Mouse (Mus musculus): ENCODE data around the gene Prom2. TPM values are rescaled to one million over a fixed set of nuclear protein-coding genes. Genes with fewer than 3 reads are reported as not detected.
A peak's percentile ranks its signal among the peaks of the same experiment; 100 is the strongest.

Prom2 gene
- total RNA-seq (2021) = under 1 TPM in 1 of 2 experiments, not detected in 1; 0.38 TPM
- long read RNA-seq, experiment 1, partial matches to known transcripts = 0 of 1 reads
- long read RNA-seq, experiment 1, other reads (novel, unspliced or antisense) = 1 of 1 reads
- long read RNA-seq, experiment 2 = 0 reads

DNA sequence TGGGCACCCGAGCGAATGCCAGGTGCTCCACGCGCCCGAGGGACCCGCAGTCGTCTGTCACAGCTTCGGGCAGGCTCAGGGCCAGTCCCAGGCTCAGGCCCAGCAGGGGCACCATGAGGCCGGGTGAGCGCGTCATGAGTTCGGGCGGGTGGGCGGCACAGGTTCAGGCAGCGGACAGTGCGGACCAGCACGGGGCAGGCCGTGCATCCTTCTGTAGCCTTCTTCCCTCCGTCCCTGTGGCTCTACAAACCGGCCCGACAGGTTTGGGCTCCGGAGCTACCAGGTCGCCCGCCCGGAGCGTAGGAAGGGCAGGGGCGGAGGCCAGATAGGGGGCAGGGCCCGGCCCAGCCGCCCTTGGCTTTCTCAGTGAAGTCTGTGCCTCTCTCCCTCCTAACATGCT lies at the start of gene Prom2:
TSS of gene Prom2 (minus strand) at position 283 of the 400 bp plus-strand sequence.
- no peak for DNase-seq (ENCODE audit: low spot score in 2 of 2)

DNA sequence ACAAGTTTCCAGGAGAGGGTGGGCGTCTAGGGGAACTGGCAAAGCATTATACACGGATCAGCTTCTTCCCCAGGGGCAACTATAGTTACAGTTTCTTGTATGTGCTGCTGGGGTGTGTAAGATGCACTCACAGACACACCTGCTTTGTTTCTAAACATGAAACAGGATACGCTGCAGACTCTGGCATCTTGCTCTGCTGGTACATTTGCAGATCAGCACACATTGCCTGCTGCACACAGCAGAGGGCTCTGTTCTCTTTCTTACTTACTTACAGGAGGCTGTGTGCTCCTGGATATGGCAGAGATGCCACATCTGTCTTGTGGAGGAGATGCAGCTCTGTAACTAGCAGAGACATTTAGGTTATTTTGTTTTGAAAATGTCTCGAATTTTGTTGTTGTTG lies 49.6 kb upstream of the Prom2 start:
- no peak for DNase-seq (ENCODE audit: low spot score in 2 of 2)

DNA sequence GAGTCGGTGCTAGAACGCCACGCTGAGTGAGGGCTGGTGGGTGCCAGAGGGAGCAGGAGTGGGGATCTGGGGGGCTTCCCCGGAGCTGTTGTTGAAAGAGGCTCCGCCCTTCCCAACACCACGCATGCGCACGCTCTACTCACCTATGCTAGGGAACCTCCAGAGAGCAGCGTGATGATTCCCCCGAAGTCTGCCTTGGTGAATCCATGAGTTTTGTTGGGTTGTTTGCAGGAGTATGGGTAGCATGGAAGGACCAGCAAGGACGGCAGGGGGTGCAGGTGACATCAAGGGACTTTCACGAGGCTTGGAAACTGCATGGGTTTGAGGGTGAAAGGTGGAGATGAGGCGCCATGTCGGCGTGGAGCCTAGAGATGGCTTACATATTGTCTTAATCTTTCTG lies 48.9 kb upstream of the Prom2 start:
- DNase-seq (ENCODE audit: low spot score in 2 of 2) = no peak

DNA sequence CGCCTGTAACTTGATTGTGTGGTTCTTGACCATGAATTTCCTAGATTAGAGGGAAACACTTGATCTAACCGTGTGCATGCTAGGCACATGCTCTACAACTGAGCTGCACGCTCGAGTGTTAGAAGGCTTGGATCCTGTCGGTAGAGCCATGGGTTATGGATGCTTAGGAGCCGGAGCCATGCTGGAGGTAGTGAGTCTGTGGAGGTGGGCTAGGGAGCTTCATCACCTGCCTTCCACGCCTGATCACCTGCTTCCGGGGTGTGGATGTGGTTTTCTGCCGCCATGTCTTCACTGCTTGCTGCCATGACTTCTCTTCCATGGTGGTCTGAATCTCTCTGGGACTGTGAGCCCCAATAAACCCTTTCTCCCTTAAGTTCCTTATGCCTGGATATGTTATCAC lies 47.6 kb upstream of the Prom2 start:
- no peak for DNase-seq (ENCODE audit: low spot score in 2 of 2)

DNA sequence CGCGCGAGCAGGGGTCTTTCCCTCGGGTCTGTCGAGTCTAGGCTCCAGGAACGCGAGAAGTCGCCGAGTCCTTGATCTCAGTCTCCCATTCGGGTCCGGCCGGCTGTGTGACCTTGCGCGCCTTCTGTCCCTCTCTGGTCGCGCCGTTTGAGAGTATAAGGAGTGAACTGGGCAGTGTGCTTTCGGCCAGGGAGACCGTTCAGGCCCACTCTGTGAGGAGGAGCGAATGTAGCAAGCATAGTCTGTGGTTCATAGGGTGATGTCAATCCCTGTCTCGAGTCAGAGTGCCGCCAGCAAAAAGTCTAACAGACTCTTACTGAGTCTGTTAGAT lies 46.2 kb upstream of the Prom2 start:
- no peak for DNase-seq (ENCODE audit: low spot score in 2 of 2)

DNA sequence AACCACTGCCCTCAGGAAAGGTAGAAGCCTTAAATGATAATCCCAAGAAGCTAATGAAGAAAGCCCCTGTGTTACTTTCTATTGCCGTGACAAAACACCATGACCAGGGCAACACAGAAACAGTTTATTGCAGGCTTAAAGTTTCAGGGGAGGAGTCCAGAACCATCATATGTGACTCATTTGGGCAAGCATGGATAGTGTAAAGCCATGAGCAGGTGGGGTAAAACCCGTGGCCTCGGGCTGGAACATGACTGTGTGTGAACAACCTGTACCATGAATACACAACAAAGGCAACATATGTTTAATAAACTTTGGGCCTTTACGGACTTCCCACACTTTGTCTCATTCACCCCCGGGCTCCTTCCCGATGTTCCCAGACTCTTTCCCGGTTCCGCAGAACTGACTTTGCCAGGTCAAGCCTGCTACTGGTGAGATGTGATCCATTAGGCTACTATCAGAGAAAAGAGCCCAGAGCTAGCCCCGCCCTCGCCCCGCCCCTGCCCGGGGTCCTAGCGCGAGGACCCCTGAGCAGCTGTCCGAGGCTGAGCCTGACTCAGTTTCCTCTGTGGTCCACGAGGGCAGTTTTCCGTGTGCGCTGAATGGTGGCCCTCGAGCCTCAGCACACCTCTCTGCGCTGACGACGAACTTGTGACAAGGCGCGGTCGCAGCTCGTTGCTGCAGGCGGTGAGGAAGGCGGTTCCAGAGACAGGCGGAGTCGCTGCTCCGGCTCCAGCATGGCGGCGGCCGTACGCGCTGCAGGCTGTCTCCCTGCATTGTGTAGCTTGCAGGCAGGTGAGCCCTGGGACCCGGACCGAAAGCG lies 45.6 kb upstream of the Prom2 start, which contains the start of the genes Zfp661 and Mrps5:
TSS of gene Zfp661 (minus strand) at position 401 of the 820 bp plus-strand sequence.
TSS of gene Mrps5 (plus strand) at position 529 of the 820 bp plus-strand sequence.
- peak; percentile 80 to 92 for DNase-seq (ENCODE audit: low spot score in 2 of 2)

DNA sequence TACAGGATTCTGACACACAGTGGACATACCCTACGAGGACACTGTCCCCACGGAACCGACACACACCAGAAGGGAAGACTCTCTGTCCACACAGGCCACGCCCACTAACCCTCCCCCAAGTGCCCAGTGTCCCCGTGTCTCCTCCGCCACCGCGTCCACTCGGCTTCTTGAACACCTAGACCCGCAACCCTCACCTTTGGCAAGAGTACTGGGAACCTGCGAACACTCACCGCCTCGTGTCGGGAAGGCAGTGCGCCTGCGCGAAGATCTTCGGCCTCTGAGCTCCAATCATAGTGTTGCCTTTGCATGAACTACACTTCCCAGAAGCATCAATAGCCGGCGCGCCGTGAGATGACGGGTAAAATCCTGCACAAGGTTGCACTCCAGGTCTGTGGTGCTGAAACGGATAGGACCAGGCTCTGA lies 43.2 kb upstream of the Prom2 start:
- DNase-seq (ENCODE audit: low spot score in 2 of 2) = peak; percentile 91 to 96

DNA sequence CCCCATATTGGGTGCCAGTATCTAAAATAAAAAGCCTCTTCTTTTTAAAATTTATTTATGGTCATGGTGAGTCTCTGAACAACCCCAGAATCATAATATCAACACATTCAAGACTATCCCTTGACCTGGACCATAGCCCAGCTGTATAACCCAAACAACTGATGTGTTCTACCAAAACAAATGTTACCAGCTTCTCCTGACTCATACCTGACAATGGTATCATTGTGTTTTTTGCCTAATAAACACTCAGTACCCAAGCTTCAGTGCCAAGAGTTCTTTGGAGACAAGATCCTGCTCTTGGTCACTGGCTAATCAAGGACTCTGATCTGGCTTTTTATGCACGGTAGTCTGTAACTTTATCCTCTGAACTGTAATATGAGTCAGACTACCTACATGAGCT lies 32.1 kb upstream of the Prom2 start:
- no peak for DNase-seq (ENCODE audit: low spot score in 2 of 2)

DNA sequence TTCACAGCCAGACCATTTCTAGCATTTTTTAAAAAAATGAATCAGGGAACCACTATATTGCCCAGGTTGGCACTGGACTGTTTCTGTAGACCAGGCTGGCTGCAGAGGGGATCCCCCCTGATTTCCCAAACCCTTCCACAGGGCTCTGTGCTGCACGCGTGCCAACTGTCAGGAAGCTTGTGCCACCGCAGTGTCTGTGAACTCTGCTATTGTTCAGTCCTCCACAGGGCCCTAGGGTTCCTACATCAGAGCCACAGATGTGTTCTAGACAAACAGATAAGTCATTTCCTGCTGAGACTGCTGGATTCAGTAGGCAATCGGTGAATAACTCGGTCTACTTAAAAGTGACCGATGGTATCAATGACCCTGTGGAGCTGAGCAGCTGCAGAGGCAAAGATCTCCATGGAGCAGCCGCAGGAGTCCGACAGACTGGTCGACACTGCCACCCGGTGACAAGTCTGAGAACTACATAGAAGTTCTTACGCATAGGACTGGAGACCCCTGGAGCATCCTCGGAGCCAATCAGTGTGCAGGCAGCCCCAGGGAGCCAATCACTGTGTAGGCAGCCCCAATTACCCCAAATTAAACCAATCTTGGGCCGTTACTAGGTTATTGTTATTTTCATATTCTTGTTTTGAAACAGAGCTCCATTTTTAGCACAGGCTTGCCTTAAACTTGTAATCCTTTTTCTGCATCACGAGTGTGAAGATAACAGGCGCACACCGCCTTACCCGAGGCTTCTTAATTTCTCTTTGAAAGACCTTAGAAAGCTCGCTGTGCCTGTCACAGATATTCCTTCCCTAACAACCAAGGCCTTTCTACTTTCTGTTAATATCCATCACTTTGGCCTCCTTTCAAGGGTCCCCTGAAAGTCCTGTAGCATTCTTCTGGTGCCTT lies 18.1 kb upstream of the Prom2 start:
- peak; percentile 95 to 97 for DNase-seq (ENCODE audit: low spot score in 2 of 2)

DNA sequence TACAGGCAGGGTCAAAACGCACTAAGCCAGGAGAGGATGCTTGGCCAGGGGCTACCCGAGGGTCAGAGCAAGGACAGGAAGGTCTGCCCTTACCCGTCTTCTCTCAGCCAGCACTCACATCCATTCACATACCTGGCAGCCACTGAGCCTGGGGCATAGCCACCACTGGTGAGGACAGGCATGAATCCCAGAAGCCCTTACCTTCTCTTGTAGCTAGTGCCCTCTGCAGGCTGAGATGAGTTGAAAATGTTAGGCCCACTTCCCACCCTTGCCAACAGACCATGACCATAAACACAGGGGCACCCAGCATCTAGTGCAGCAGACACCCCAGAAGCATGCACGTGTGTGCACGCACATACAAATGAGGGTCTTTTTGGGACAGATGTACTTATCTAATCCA lies 9.8 kb upstream of the Prom2 start:
- DNase-seq (ENCODE audit: low spot score in 2 of 2) = peak; percentile 55 to 76

DNA sequence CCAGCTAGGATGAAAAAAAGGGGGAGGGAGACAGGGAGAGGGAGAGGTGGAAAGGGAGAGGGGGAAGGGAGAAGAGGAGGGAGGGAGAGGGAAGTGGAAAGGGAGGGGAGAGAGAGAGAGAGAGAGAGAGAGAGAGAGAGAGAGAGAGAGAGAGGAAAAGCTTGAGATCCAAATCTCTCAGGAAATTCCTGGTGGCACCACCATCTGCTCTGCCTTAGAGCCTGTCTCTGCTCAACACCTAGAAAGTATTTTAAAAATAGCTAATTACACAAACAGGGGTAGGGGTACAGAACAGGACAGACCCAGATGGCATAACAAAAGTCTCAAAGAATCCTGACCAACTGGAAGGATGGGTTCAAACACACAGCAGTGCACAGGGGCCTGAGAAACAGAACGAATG lies 9.2 kb upstream of the Prom2 start:
- no peak for DNase-seq (ENCODE audit: low spot score in 2 of 2)

DNA sequence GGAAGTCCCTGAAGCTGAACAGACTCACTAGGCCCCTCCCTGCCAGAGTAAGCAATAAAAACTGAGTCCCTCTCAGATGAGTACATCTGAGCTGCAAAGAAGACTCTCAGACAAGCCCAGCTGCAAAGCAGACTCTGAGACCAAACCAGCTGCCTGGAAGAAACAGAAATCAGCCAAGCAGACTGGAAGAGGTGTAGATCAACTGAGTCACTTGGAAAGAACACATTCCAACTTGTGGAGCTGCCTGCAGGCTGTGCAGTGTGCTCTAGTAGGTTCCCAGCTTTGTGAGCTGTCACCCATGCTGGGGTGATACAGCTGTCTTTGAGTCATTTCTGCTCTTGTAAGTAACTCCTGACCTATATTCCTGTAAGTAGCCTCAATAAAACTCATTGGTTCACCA lies 8.4 kb upstream of the Prom2 start:
- DNase-seq (ENCODE audit: low spot score in 2 of 2) = no peak

DNA sequence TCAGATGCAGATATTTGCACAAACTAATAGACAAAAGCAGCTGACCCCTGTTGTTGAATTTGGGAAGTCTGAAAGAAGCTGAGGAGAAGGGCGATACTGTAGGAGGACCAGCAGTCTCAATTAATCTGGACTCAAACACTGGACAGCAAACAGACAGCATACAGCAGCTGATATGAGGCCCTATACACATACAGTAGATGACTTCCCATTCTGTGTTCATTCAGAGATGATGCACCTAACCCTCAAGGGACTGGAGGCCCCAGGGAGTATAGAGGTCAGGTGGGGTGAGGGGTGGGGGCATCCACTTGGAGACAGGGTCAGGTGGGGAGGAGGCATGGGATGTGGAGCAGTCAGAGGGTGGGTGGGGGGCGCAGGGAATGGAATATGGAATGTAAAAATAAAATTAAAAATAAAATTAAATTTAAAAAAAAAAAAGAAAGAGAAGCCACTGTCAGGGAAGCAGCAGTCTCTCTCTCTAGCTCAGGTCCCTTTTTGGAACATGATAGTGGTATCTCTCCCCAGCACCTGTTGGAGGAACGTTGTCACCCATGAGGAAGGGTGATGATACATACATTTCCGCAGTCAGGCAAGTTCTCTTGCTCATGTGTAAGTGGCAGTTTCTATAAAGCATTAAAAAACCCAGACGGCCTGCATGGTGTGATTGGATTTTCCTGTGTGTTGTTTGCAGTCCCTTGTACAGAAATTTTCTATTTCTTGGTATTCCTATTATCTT lies 7.2 kb upstream of the Prom2 start:
- DNase-seq (ENCODE audit: low spot score in 2 of 2) = no peak

DNA sequence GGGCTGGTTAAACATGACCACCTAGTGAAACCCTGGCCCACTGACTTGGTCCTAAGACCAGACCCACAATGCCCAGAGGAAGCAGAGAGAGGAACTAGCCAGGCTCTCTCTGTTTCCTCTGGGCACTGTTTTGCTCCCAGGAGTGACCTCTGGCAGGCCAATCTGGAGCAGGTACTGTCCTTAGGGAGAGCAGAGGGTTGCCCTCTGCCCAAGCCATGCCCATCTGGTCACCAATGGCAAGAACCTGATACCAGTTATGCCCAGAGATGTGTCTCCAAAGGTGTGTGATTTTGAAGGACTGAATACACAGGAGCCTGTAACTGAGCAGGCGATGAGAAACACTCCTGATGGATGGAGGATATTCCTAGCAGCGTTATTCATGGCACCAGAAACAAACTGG lies 430 bp upstream of the Prom2 start:
- no peak for DNase-seq (ENCODE audit: low spot score in 2 of 2)

DNA sequence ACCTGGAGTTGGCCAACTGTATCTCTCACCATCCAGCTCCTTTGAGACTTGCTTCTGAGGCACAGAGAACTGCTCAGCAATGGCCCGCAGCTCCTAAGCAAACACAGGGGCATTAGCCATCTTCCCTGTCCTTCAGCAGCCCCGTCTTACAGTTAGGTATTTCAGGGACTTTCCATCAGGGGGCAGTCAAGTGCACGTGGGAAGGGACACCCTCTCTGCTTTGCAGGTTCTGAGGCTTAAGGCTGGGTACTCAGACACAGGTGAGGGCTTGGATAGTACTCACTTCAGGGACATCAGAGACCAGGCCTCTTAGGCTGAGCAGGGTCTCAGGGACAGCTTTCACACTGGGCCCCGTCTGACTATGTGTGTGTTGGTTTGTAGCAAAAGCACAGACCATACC lies 1.8 kb downstream of the Prom2 start:
- no peak for DNase-seq (ENCODE audit: low spot score in 2 of 2)

DNA sequence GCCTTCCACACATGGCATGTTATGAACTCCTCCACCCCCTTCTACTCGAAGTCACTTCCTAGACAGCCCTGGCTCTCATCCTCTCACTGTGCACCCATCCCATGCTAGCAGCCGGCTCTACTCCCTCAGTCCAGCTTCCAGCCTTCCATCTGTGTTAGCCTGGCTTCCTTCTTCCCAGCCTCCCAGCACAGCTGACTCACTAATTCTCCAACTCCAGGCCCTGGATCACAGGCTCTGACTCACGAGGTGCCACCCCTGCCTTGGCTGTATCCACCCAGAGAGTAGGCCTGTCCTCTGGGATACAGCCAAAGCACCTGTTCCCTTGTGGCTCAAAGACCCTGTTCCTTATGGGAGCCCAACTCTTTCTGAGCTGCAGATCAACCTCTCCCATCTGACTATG lies 3.7 kb downstream of the Prom2 start:
- DNase-seq (ENCODE audit: low spot score in 2 of 2) = peak in 1 of 2 experiments; percentile 38

DNA sequence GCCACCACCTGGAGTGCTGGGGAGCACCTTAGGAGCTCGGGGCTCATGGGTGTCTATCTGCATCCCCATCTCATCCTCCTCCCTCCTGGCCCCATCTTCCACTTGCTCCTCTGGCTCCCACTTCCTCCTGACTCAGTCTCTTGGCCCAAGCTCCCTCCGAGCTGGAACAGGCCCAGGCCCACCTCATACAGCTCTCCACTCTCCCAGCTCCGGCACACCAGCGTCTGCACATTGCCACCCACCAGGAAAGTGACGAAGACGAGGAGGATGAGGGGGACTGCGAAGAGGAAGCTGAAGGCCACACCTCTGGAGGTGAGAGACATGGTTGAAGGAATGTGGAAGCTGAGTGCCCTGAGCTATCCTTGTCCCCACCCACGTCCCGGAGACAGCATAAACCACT lies 5.9 kb downstream of the Prom2 start:
- DNase-seq (ENCODE audit: low spot score in 2 of 2) = no peak

DNA sequence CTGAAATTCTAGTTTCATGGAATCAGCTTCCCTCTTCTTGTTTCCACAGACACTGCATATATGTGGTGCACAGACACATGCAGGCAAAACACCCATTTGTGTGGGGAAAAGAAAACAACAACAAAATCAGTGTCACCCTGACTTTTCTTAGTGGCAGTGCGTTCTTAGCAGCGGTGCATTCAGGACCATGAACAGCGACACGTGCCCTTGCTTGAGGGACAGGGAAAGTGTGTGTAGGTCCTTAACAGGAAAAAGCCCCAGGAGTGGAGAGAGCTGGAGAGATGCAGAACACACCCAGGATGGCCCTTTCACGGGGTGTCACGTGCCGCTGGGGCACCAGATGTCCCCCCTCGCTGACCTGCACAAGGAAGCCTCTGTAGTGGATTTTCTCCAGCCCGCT lies 8.9 kb downstream of the Prom2 start:
- DNase-seq (ENCODE audit: low spot score in 2 of 2) = no peak

DNA sequence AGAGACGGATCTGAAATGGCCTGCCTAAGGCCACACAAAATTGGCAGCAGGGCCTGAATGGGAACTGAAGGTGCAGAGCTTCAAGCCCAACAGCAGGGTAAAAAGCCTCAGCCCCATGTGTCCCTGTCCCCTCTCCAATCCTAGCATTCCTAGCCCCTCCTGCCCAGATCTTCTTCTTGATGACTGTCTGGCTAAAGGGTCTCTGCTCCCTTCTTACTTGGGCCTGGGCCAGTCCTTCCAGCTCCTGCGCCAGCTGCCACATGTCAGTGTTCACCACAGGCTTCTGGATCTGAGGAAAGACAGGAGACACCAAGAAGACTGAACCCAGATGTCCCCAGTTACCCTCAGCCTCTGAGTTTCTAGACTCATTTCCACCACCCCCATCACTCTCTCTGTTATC lies 9.7 kb downstream of the Prom2 start:
- no peak for DNase-seq (ENCODE audit: low spot score in 2 of 2)

DNA sequence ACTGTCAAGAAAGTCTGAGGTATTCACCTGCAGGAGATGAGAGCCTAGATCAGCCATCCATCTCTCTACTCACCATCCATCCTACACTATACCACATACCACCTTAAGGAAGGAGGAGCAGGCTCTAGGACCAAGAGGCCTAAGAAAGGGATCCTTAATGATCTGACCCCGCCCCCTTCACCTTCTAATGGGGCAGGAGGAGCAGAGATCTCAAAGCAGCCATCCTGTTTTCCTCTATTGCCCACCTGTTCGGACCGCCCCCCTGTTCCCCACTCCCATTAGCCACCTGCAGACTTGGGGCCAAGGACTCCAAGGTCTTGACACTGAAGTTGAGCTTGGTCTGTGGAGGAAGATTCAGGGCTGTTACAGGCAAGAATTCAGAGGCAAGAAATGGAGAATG lies 10.8 kb downstream of the Prom2 start:
- no peak for DNase-seq (ENCODE audit: low spot score in 2 of 2)
